ENCODE assay signal across 8 mouse cellular contexts in genomic region chr14:75845698-75846115, GRCm38 (mm10). TPM values are rescaled to one million over a fixed set of nuclear protein-coding genes. Genes with fewer than 3 reads are reported as not detected.
DNase-seq lines count a peak whose midpoint lies in the region; ATAC-seq and TF ChIP-seq lines count a peak whose summit lies in the region.

No protein-coding gene starts in this region.

- WGBS in forebrain, embryonic 13.5 days, result under 1% methylated on average over 39 of the region's 40 CpGs
- under 1% methylated on average over 40 of the region's 40 CpGs for WGBS in large intestine, adult 2 months
- WGBS in liver, postnatal 0 days (ENCODE audit: insufficient replicate concordance), result under 1% methylated on average over 36 of the region's 40 CpGs
- under 1% methylated on average over 40 of the region's 40 CpGs for WGBS in neural tube, embryonic 13.5 days

- H3K36me3 ChIP-seq in ES-Bruce4 (ENCODE audit: control insufficient read depth, insufficient read depth, low read length, poor library complexity, severe bottlenecking), result peaks cover 39% of the 10 kb centered on the region
- H3K36me3 ChIP-seq in forebrain, embryonic 13.5 days (ENCODE audit: poor library complexity, severe bottlenecking), result peaks cover 40% of the 10 kb centered on the region
- H3K36me3 ChIP-seq in liver, postnatal 0 days (replicated peaks; ENCODE audit: insufficient read depth, low read length), result peaks cover 39% of the 10 kb centered on the region
- H3K36me3 ChIP-seq in neural tube, embryonic 13.5 days, result peaks cover 42% of the 10 kb centered on the region
- no peaks in the 10 kb centered on the region; the same call in 1 of the 2 replicates for H3K36me3 ChIP-seq in testis, adult 2 months (ENCODE audit: control insufficient read depth, insufficient read depth, low read length)

- no peak for TF ChIP-seq POLR2A in ES-Bruce4 (IDR thresholded peaks at IDR 0.05; ENCODE audit: insufficient read depth, low read length)
- TF ChIP-seq POLR2A in testis, adult 2 months (IDR thresholded peaks at IDR 0.05; ENCODE audit: control insufficient read depth, low read depth, low read length), result peak; percentile 23; the same call in 1 of the 2 replicates

- peak overlapping the region; percentile 46 for H3K27ac ChIP-seq in ES-Bruce4 (ENCODE audit: insufficient read depth, low read length)
- H3K27ac ChIP-seq in forebrain, embryonic 13.5 days, result peak overlapping the region; percentile 98
- H3K27ac ChIP-seq in liver, postnatal 0 days (ENCODE audit: low read depth), result peak overlapping the region; percentile 99
- peak overlapping the region; percentile 99 for H3K27ac ChIP-seq in neural tube, embryonic 13.5 days (replicated peaks)
- H3K27ac ChIP-seq in testis, adult 2 months (ENCODE audit: control insufficient read depth, insufficient read depth, low read depth, low read length), result peak overlapping the region; percentile 97

- H3K9ac ChIP-seq in ES-Bruce4 (ENCODE audit: low read depth, poor library complexity, severe bottlenecking), result peak overlapping the region; percentile 95
- peak overlapping the region; percentile 98 for H3K9ac ChIP-seq in forebrain, embryonic 13.5 days
- peak overlapping the region; percentile 92 for H3K9ac ChIP-seq in liver, postnatal 0 days (replicated peaks)
- H3K9ac ChIP-seq in neural tube, embryonic 13.5 days, result peak overlapping the region; percentile 96

- peak overlapping the region; percentile 96 for H3K4me3 ChIP-seq in ES-Bruce4 (ENCODE audit: low read depth, low read length)
- H3K4me3 ChIP-seq in forebrain, embryonic 13.5 days, result peak overlapping the region; percentile 83
- H3K4me3 ChIP-seq in liver, postnatal 0 days (ENCODE audit: low read depth, low read length), result peak overlapping the region; percentile 80
- peak overlapping the region; percentile 73 for H3K4me3 ChIP-seq in neural tube, embryonic 13.5 days
- H3K4me3 ChIP-seq in testis, adult 2 months (ENCODE audit: control insufficient read depth, low read depth, low read length), result peak overlapping the region; percentile 95

- no peak for TF ChIP-seq EP300 in ES-Bruce4 (IDR thresholded peaks at IDR 0.05; ENCODE audit: insufficient read depth, low read depth, low read length)
- peak; percentile 28; the same call in 1 of the 2 replicates for TF ChIP-seq EP300 in liver, postnatal 0 days (IDR thresholded peaks at IDR 0.05; ENCODE audit: low read depth)

- no peaks in the 10 kb centered on the region for H3K9me3 ChIP-seq in ES-Bruce4 (replicated peaks; ENCODE audit: control insufficient read depth, insufficient read depth, low read length, poor library complexity, severe bottlenecking)
- no peaks in the 10 kb centered on the region for H3K9me3 ChIP-seq in forebrain, embryonic 13.5 days (replicated peaks)
- no peaks in the 10 kb centered on the region for H3K9me3 ChIP-seq in liver, postnatal 0 days (ENCODE audit: low read length)
- no peaks in the 10 kb centered on the region for H3K9me3 ChIP-seq in neural tube, embryonic 13.5 days

- peak; percentile 94 for DNase-seq in heart, postnatal 10 days
- DNase-seq in large intestine, adult 2 months (ENCODE audit: low read depth, low spot score), result peak; percentile 66
- peak; percentile 91 for DNase-seq in liver, postnatal 0 days

- H3K4me1 ChIP-seq in ES-Bruce4 (ENCODE audit: control insufficient read depth, insufficient read depth, low read length), result no peaks in the 10 kb centered on the region
- H3K4me1 ChIP-seq in forebrain, embryonic 13.5 days, result peaks cover 41% of the 10 kb centered on the region
- H3K4me1 ChIP-seq in liver, postnatal 0 days (ENCODE audit: insufficient read depth), result peaks cover 16% of the 10 kb centered on the region
- peaks cover 47% of the 10 kb centered on the region for H3K4me1 ChIP-seq in neural tube, embryonic 13.5 days (replicated peaks)
- H3K4me1 ChIP-seq in testis, adult 2 months (ENCODE audit: control insufficient read depth, insufficient read depth, low read length), result no peaks in the 10 kb centered on the region

- no peaks in the 10 kb centered on the region for H3K27me3 ChIP-seq in ES-Bruce4 (ENCODE audit: control insufficient read depth, insufficient read depth, low read length, poor library complexity, severe bottlenecking)
- H3K27me3 ChIP-seq in forebrain, embryonic 13.5 days, result no peaks in the 10 kb centered on the region
- no peaks in the 10 kb centered on the region for H3K27me3 ChIP-seq in liver, postnatal 0 days (ENCODE audit: insufficient read depth, low read length)
- no peaks in the 10 kb centered on the region for H3K27me3 ChIP-seq in neural tube, embryonic 13.5 days
- no peaks in the 10 kb centered on the region for H3K27me3 ChIP-seq in testis, adult 2 months (ENCODE audit: control insufficient read depth, insufficient read depth, low read length)

- peak; percentile 67 for ATAC-seq in cerebellum, adult (ENCODE audit: insufficient number of reproducible peaks, low FRiP score, low TSS enrichment)
- peak; percentile 58 for ATAC-seq in forebrain, embryonic 13.5 days
- ATAC-seq in liver, postnatal 0 days, result peak; percentile 61
- peak; percentile 66 for ATAC-seq in neural tube, embryonic 13.5 days (ENCODE audit: low read depth)

- TF ChIP-seq CTCF in ES-Bruce4 (IDR thresholded peaks at IDR 0.05; ENCODE audit: low read depth, low read length), result no peak
- TF ChIP-seq CTCF in liver, postnatal 0 days (IDR thresholded peaks at IDR 0.05; ENCODE audit: low read depth), result peak; percentile 66
- TF ChIP-seq CTCF in testis, adult 2 months (IDR thresholded peaks at IDR 0.05; ENCODE audit: control insufficient read depth, insufficient read depth, insufficient replicate concordance, low read depth, low read length), result 0 out of 2 replicates have a peak, but pooled peaks have one; percentile 16

- intact Hi-C loops in heart, postnatal 10 days (cut with DNase I), result loop anchor here (1.0 kb wide), 1 partner anchor 17 kb away; no protein-coding TSS in a partner anchor

- H3K4me2 ChIP-seq in forebrain, embryonic 13.5 days, result peak overlapping the region; percentile 66
- peak overlapping the region; percentile 72 for H3K4me2 ChIP-seq in liver, postnatal 0 days (ENCODE audit: low read depth, low read length)
- H3K4me2 ChIP-seq in neural tube, embryonic 13.5 days, result peak overlapping the region; percentile 66

RNA-seq across cellular contexts. Expression of gene Tpt1, which starts 0.8 kb away (rescaled TPM):
- polyA plus RNA-seq in ES-Bruce4 (2011; ENCODE audit: insufficient read depth, insufficient read length, low read depth, missing spikeins), result 3,060 and 3,539 TPM in 2 replicates
- 977 and 1,124 TPM in 2 replicates for polyA plus RNA-seq in forebrain, embryonic 13.5 days (2015; fragmentation: Nextera tagmentation; extraction: Ambion mirVana)
- total RNA-seq in heart, postnatal 10 days (2021), result 1,000 to 10,000 TPM; 3,104 to 3,215 TPM
- polyA plus RNA-seq in large intestine, adult 2 months (2012; rRNA removed), result 1,475 and 1,792 TPM in 2 replicates
- polyA plus RNA-seq in liver, postnatal 0 days (2015; fragmentation: Nextera tagmentation; extraction: Ambion mirVana), result 874 and 942 TPM in 2 replicates
- 917 and 951 TPM in 2 replicates for polyA plus RNA-seq in neural tube, embryonic 13.5 days (2015; fragmentation: Nextera tagmentation; extraction: Ambion mirVana)
- polyA plus RNA-seq in testis, adult 2 months (2012; rRNA removed), result 478 and 593 TPM in 2 replicates

RNA-seq across cellular contexts. Expression of gene Slc25a30, which starts 58.9 kb away (rescaled TPM):
- 70.6 and 73.3 TPM in 2 replicates for polyA plus RNA-seq in ES-Bruce4 (2011; ENCODE audit: insufficient read depth, insufficient read length, low read depth, missing spikeins)
- 9.5 and 11.4 TPM in 2 replicates for polyA plus RNA-seq in forebrain, embryonic 13.5 days (2015; fragmentation: Nextera tagmentation; extraction: Ambion mirVana)
- total RNA-seq in heart, postnatal 10 days (2021), result 10 to 100 TPM; 20.2 to 23.5 TPM
- 2.4 and 2.9 TPM in 2 replicates for polyA plus RNA-seq in large intestine, adult 2 months (2012; rRNA removed)
- 13.6 and 13.7 TPM in 2 replicates for polyA plus RNA-seq in liver, postnatal 0 days (2015; fragmentation: Nextera tagmentation; extraction: Ambion mirVana)
- polyA plus RNA-seq in neural tube, embryonic 13.5 days (2015; fragmentation: Nextera tagmentation; extraction: Ambion mirVana), result 8.5 and 10.2 TPM in 2 replicates
- 12.5 and 16.5 TPM in 2 replicates for polyA plus RNA-seq in testis, adult 2 months (2012; rRNA removed)

Comparison
In these comparisons a context has a peak if more than half of its experiments do, and no peak if none do; other contexts are left out.
1. Peak in every context shown above with its lines: DNase-seq, ATAC-seq, H3K4me3 ChIP-seq and H3K27ac ChIP-seq.
2. H3K27ac ChIP-seq: peak in every context shown above with its lines; median percentile 99 in liver, postnatal 0 days; 99 in neural tube, embryonic 13.5 days; 98 in forebrain, embryonic 13.5 days; 97 in testis, adult 2 months; 46 in ES-Bruce4.